Mouse (Mus musculus): Measurements from ENCODE around the gene Edc3. TPM values are rescaled to one million over a fixed set of nuclear protein-coding genes. Genes with fewer than 3 reads are reported as not detected.
A peak's percentile ranks its signal among the peaks of the same experiment; 100 is the strongest.

Gene Edc3
- polyA plus RNA-seq, 1 experiment from 2014 or later = 36.8 TPM

DNA sequence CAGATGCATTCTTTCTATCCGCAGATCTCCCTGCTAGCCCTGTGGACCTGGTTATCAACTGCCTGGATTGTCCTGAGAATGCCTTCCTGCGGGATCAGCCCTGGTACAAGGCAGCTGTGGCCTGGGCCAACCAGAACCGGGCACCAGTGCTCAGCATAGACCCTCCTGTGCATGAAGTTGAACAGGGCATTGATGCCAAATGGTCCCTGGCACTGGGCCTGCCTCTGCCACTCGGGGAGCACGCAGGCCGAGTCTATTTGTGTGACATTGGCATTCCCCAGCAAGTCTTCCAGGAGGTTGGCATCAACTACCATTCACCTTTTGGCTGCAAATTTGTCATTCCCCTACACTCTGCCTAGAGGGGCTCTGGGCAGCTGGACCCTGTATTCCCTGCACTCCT, 39.8 kb downstream of the Edc3 start:
- H3K36me3 ChIP-seq (replicated peaks) = peaks cover 64% of the 10 kb centered on the region
- no peak overlapping the region for H3K27ac ChIP-seq
- no peak for ATAC-seq (replicated peaks)
- H3K27me3 ChIP-seq (replicated peaks) = no peaks in the 10 kb centered on the region
- 89% methylated on average over 6 of the region's 6 CpGs for WGBS
- no peaks in the 10 kb centered on the region for H3K4me1 ChIP-seq
- H3K9me3 ChIP-seq = no peaks in the 10 kb centered on the region
- no peak overlapping the region for H3K9ac ChIP-seq
- no peak overlapping the region for H3K4me3 ChIP-seq
- no peak overlapping the region for H3K4me2 ChIP-seq

DNA sequence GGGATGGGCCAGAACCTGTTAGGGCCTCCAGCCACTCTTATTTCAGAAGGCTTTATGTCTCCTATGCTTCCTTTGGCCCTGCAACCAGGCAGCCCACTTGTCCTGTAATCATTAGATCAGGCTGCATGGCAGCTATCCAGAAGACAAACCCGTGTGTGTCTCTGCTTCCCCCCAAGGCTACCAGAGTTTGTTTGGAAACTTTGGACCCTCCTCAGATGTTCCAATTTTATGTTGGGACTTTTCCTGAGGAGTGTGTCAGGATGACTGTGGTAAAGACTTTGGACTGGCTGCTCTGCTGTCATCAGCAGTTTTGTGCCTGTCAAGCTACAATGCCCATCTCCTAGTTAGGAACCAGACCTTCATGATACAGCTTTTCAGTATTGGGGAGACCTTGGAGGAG, 40.5 kb downstream of the Edc3 start:
- Histone ChIP-seq H3K36me3 (replicated peaks) (peaks cover 71% of the 10 kb centered on the region), H3K4me2 (no peak overlapping the region), H3K9me3 (no peaks in the 10 kb centered on the region), H3K4me1 (no peaks in the 10 kb centered on the region), H3K27me3 (replicated peaks) (no peaks in the 10 kb centered on the region), H3K27ac (no peak overlapping the region), H3K4me3 (no peak overlapping the region), H3K9ac (no peak overlapping the region)
- ATAC-seq (replicated peaks) = no peak
- 84% methylated on average over 1 of the region's 1 CpGs for WGBS

DNA sequence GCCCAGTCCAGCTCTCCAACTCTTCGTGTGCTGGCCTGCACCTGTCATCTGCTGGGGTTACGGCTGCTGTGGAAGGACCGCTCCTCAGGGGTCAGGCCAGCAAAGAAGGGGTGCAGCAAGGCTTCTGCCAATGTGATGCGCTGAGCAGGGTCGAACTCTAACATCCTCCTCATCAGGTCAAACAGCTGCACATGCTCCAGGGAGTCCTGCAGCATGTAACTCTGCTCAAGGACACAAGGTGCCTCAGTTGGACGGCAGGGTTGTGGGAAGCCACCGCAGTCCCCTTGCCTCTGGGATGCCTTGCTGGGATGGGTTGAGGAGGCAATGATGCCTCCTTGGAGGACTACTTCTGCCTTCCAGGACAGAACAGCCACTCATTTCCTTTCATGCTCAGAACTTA, 42.6 kb downstream of the Edc3 start:
- no peaks in the 10 kb centered on the region for H3K9me3 ChIP-seq
- H3K4me1 ChIP-seq = no peaks in the 10 kb centered on the region
- WGBS = 91% methylated on average over 7 of the region's 7 CpGs
- H3K9ac ChIP-seq = no peak overlapping the region
- H3K27ac ChIP-seq = no peak overlapping the region
- no peaks in the 10 kb centered on the region for H3K27me3 ChIP-seq (replicated peaks)
- peaks cover 90% of the 10 kb centered on the region for H3K36me3 ChIP-seq (replicated peaks)
- H3K4me3 ChIP-seq = no peak overlapping the region
- no peak overlapping the region for H3K4me2 ChIP-seq
- no peak for ATAC-seq (replicated peaks)

DNA sequence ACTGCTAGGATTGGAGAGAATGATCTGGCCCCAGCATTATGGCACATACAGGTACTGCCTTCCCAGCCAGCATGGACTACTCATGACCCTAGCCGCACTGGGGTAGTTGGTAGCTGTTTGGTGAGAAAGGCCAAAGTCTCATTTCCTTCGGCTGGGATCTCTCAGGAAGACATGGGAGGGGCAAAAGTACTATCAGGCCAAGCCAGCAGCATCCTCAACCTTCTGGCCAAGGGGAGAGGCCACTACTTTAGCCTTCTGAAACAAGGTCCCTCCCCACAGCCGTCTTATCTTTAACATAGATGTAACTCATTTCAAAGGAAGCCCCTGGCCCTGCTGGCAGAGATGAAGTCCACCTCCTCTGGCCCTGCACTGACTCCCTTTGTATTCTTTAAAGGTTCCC, 49.2 kb downstream of the Edc3 start:
- Histone ChIP-seq H3K4me1 (peaks cover 12% of the 10 kb centered on the region), H3K9me3 (no peaks in the 10 kb centered on the region), H3K9ac (no peak overlapping the region), H3K36me3 (replicated peaks) (peaks cover 68% of the 10 kb centered on the region), H3K27me3 (replicated peaks) (no peaks in the 10 kb centered on the region), H3K4me3 (no peak overlapping the region), H3K4me2 (no peak overlapping the region), H3K27ac (no peak overlapping the region)
- ATAC-seq (replicated peaks) = no peak
- 93% methylated on average over 3 of the region's 3 CpGs for WGBS

DNA sequence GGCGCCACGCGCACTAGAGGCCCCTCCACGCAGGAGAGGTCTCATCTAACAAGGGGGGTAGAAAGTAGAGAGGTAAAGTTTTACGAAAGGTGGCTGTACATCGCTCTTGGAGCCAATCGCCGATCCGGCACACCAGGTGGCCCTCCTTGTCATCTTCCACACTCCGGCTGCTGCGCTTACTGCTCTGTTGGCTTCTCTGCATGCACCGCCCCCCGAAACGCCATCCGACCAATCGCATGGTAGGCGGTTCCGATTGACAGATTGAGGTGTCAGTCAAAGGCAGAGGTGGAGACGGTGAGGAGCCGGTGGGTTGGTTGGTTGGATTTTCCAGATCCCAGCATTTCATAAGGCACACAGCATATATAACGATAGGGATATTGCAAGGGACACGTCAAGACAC, 50.2 kb downstream of the Edc3 start:
- H3K4me1 ChIP-seq = peaks cover 22% of the 10 kb centered on the region
- H3K9me3 ChIP-seq = no peaks in the 10 kb centered on the region
- H3K36me3 ChIP-seq (replicated peaks) = peaks cover 58% of the 10 kb centered on the region
- ATAC-seq (replicated peaks) = no peak
- no peaks in the 10 kb centered on the region for H3K27me3 ChIP-seq (replicated peaks)
- no peak overlapping the region for H3K27ac ChIP-seq
- no peak overlapping the region for H3K9ac ChIP-seq
- 93% methylated on average over 22 of the region's 22 CpGs for WGBS
- no peak overlapping the region for H3K4me2 ChIP-seq
- no peak overlapping the region for H3K4me3 ChIP-seq

DNA sequence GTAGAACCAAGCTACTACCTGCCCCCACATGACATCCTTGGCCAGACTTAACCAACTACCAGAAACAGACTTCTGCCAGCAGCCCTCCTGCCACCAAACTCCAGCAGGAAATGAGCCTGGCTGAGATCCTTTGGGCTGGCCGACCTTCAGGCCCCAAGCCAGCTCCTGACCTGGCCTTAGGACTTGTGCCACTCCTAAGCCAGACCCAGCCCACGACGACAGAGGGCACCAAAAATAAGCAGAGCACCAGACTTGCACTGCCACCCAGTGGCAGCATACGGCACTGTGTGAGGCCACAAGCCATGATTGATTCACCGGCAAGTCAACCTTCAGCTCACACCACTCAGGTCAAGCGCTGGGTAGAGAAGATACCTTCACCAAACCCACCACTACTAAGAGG, 50.9 kb downstream of the Edc3 start:
- no peak overlapping the region for H3K27ac ChIP-seq
- peaks cover 51% of the 10 kb centered on the region for H3K36me3 ChIP-seq (replicated peaks)
- peaks cover 29% of the 10 kb centered on the region for H3K4me1 ChIP-seq
- H3K4me3 ChIP-seq = no peak overlapping the region
- no peaks in the 10 kb centered on the region for H3K9me3 ChIP-seq
- H3K4me2 ChIP-seq = no peak overlapping the region
- ATAC-seq (replicated peaks) = no peak
- no peaks in the 10 kb centered on the region for H3K27me3 ChIP-seq (replicated peaks)
- H3K9ac ChIP-seq = no peak overlapping the region
- WGBS = 27% methylated on average over 6 of the region's 6 CpGs

DNA sequence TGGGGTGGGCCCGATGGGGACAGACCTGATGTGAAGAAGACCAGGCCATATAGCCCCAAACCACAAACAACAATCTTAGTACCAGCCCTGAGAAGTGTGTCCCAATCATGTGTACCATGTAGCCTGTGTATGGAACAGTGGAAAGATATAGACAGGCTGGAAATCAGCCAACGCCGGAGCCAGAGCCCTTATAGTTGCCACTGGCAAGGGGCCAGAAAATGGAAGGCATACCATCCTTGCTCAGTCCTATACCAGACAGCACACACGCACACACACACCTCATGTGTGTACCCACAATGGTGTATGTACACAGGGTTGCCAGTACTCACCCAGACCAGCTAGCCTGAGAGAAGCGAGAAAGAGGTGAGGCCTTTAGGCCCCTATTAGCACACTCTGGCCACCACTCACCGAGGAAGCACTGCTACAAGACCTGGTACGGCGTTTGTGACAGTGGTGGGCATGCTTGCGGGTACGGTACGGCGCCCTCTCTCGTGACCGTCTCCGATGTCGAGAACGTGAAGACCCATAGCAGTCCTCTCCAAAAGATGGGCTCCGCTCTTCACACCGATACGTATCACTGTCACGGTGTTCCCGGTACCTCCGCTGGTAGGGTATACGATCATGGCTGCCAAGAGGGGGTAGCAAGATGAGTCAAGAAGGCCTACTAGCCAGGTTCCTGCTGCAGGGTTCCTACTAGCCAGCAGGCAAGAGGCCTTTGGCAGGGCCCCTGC, 52.2 kb downstream of the Edc3 start:
- no peak overlapping the region for H3K4me3 ChIP-seq
- no peaks in the 10 kb centered on the region for H3K9me3 ChIP-seq
- ATAC-seq (replicated peaks) = no peak
- H3K36me3 ChIP-seq (replicated peaks) = peaks cover 38% of the 10 kb centered on the region
- no peak overlapping the region for H3K4me2 ChIP-seq
- no peaks in the 10 kb centered on the region for H3K27me3 ChIP-seq (replicated peaks)
- peaks cover 29% of the 10 kb centered on the region for H3K4me1 ChIP-seq
- H3K9ac ChIP-seq = no peak overlapping the region
- no peak overlapping the region for H3K27ac ChIP-seq
- WGBS = 95% methylated on average over 24 of the region's 24 CpGs

DNA sequence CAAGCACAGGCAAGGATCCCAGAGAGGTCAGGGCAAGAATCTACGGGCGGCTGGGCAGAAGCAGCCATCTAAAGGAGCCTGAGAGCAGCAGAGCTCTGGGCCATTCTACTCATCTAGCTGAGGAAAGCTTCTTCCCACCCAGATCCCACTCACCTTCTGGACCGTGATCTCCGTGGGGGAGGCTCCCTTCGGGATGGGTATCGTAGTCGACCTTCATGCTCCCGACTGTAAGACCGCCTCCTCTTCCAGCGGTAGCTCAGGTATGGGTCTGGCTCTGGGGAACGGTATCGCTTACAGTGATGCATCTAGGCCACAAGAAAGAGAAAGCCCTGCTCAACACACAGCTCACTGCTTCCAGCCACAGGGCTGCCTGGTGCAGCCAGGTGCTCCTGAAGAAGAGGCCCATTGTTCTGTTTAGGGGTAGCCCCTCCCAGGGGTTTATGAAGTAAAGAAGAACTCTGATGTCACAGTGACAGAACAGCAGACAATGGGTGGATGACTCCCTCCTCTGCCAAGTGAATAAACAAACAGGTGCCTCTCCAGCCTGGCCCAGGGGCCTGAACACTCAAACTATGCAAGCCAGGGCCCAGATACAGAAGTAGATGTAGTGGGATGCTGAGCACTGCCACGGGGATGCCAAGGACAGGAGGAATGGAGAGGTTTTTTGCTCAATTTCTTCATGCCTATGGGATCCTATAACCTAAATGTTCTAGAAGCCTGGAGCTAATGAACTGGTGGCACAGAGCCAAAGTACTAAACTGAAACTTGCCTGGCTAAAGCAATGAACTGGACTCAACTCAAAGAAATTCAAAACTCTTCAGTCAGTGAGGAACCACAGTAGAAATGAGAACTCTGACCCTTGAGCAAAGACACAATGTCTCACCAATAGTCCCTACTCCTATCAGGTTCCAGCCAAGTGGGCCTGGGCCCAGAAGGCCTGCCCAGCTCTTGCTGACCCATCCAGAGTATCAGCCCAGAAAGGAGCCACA, 53.5 kb downstream of the Edc3 start:
- WGBS = 93% methylated on average over 13 of the region's 13 CpGs
- Histone ChIP-seq H3K27ac (no peak overlapping the region), H3K9ac (no peak overlapping the region)

DNA sequence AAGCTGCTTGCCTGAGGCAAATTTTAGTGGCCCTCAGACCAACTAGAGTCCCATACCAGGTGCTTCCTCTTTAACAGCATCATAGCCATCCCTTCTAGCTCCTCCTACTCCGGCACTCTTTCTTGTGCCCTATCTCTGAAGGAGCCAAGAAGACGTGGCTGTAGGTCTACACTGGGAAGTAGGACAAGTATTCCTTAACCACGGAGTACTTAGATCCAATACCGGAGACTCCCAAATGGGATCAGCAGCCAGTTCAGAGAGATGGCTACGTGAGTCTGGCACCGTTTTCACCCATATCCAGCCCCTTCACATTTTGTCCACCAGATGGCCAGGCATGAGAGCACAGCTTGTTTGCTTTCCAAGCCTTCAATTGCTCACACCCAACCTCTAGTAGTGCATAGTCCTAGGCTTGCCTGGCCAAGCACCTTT, 54.2 kb downstream of the Edc3 start:
- WGBS = 64% methylated on average over 6 of the region's 6 CpGs

More for the DNA sequence above, 53.5 kb downstream of the Edc3 start:
- H3K36me3 ChIP-seq (replicated peaks) = peaks cover 32% of the 10 kb centered on the region
- no peaks in the 10 kb centered on the region for H3K9me3 ChIP-seq
- H3K4me1 ChIP-seq = peaks cover 39% of the 10 kb centered on the region
- no peak overlapping the region for H3K4me3 ChIP-seq
- no peaks in the 10 kb centered on the region for H3K27me3 ChIP-seq (replicated peaks)
- ATAC-seq (replicated peaks) = no peak
- 0 out of 2 replicates have a peak overlapping the region, but pooled peaks have one; percentile 97 for H3K4me2 ChIP-seq

DNA sequence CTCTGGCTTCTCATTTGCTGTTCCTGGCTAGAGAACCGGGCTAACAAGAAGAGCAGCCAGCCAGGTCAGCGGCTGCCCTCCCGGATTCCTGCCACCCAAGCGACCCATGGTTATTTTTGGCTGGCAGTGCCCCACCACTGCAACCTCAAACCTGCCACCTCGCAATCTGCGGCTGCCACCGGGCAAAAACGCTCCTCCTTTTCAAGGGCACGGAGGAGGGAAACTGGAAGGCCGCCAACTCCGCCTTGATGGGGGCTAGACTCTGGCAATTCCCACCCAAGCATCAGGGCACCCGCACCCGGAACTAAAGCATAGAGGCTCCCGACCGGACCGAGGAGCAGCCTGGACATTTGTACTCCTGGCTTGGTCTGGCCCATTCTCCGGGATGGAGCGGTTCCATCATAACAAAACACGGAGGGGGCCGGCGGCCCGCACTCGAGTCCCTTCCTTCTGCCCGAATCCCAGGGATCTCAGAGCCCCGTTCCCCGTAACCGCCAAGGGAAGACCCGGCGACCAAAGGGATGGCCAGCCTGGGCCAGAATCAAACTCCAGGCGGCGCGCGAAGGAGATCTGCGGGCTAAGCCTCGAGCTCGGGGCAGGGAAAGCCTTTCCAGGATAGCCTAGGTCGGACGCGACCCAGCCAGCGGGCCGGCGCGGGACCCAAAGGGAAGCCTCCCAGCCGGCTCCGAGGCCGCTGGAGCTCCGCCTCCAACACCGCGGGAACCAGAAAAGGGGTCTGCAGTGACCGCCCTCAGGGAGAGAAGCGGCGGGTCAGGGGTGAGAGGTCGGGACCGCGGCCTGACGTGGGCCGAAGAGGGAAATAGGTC, 56.0 kb downstream of the Edc3 start:
- H3K36me3 ChIP-seq (replicated peaks) = peaks cover 13% of the 10 kb centered on the region
- peak overlapping the region; percentile 59 for H3K4me3 ChIP-seq
- H3K27me3 ChIP-seq (replicated peaks) = no peaks in the 10 kb centered on the region
- peaks cover 39% of the 10 kb centered on the region for H3K4me1 ChIP-seq
- peak overlapping the region; percentile 97 for H3K4me2 ChIP-seq
- peak; percentile 56 for ATAC-seq (replicated peaks)
- H3K9ac ChIP-seq = peak overlapping the region; percentile 75
- peak overlapping the region; percentile 98 for H3K27ac ChIP-seq
- no peaks in the 10 kb centered on the region for H3K9me3 ChIP-seq
- under 1% methylated on average over 57 of the region's 57 CpGs for WGBS

More for the DNA sequence above, 54.2 kb downstream of the Edc3 start:
- Histone ChIP-seq H3K9ac (peak overlapping the region; percentile 75; the same call in 1 of the 2 replicates), H3K36me3 (replicated peaks) (peaks cover 25% of the 10 kb centered on the region), H3K27ac (no peak overlapping the region), H3K4me1 (peaks cover 39% of the 10 kb centered on the region), H3K9me3 (no peaks in the 10 kb centered on the region), H3K27me3 (replicated peaks) (no peaks in the 10 kb centered on the region), H3K4me3 (no peak overlapping the region), H3K4me2 (peak overlapping the region; percentile 97; the same call in 1 of the 2 replicates)
- ATAC-seq (replicated peaks) = no peak

DNA sequence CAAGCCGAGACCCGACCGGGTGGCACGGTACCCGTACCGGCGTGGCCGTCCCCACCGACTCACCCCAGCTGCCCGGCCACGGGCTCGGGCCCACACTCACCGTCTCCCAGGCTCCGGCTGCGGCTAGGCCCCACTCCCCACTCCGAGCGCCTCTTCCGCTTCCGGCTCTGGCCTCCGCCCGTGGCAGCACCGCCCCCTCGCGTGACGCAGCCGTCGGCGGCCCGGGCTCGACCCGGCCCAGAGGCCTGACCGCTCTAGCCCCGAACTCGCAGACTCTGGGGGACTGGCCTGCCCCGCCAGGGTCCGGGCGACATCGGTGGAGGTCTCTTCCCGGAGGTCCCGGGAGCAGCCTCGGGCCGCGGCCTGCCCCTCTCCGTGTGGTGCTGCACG, 56.6 kb downstream of the Edc3 start:
- peak overlapping the region; percentile 98 for H3K27ac ChIP-seq
- peak overlapping the region; percentile 75 for H3K9ac ChIP-seq
- H3K27me3 ChIP-seq (replicated peaks) = no peaks in the 10 kb centered on the region
- H3K36me3 ChIP-seq (replicated peaks) = peaks cover 8% of the 10 kb centered on the region
- H3K4me1 ChIP-seq = peaks cover 39% of the 10 kb centered on the region
- H3K9me3 ChIP-seq = no peaks in the 10 kb centered on the region
- peak overlapping the region; percentile 97 for H3K4me2 ChIP-seq
- peak; percentile 94 for ATAC-seq (replicated peaks)
- WGBS = 0% methylated on average over 44 of the region's 45 CpGs
- H3K4me3 ChIP-seq = peak overlapping the region; percentile 59
